Mouse (Mus musculus): ENCODE data around the gene Idnk. TPM values are rescaled to one million over a fixed set of nuclear protein-coding genes. Genes with fewer than 3 reads are reported as not detected.
A peak's percentile ranks its signal among the peaks of the same experiment; 100 is the strongest.

Idnk gene
- polyA plus RNA-seq, 1 experiment from 2014 or later, result 62.6 TPM

DNA sequence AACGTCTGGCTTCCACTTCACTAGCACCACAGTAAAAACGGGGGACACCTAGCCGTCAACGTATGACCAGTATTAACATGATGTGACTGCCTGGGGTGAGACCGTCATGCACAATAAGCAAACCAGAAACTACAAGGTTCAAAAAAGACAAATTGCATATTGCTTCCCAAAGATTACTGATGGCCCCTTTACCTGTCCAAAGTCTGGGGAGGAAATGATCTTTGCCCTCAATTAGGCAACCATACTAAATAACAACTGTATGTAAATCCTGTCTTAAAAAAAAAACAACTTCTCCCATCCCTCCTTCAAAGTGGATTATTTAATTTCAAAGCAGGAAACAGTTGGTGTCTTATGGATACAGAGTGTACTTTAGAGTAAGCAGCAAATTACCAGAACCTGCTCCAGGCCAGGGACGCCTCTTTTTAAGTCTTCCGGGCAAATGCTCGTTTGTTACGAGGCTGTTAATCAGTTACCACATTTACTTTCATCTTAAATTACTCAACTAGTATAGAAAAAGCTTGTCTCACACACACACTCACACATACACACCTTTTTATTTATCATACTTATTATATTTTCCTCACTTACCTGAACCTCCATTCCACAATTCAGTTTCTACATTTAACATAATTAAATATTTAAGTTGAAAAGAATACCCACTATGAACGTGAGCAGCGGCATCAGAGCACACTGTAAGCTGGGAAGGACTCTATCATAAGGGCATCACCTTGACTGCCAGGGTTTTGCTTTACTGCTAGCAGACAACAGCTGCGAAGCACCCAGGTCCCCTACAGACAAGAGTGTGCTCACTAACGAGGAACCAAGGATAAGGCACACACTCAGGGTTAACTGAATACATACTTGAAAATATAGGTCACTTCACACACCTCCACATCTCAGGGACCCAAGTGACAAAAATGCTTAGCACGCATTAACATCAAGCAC, 24.4 kb downstream of the Idnk start:
- H3K27ac ChIP-seq (ENCODE audit: low read depth, low read length), result no peak overlapping the region
- no peak for ATAC-seq (ENCODE audit: low read depth)
- no peak overlapping the region for H3K4me3 ChIP-seq (ENCODE audit: low read depth, low read length)
- peaks cover 23% of the 10 kb centered on the region for H3K36me3 ChIP-seq (ENCODE audit: control insufficient read depth, insufficient read depth, low read length)
- no peak overlapping the region for H3K9ac ChIP-seq (replicated peaks; ENCODE audit: low read depth, low read length)
- H3K4me2 ChIP-seq (ENCODE audit: low read depth, low read length), result no peak overlapping the region
- no peaks in the 10 kb centered on the region for H3K9me3 ChIP-seq (ENCODE audit: control insufficient read depth, low read length)
- no peaks in the 10 kb centered on the region for H3K4me1 ChIP-seq (ENCODE audit: control insufficient read depth, insufficient read depth, low read length)
- WGBS, result 80% methylated on average over 14 of the region's 14 CpGs
- no peaks in the 10 kb centered on the region for H3K27me3 ChIP-seq (ENCODE audit: control insufficient read depth, insufficient read depth, low read length)

- no peak for ATAC-seq (ENCODE audit: low read depth)
- 88% methylated on average over 3 of the region's 3 CpGs for WGBS
- Histone ChIP-seq H3K4me3 (ENCODE audit: low read depth, low read length) (no peak overlapping the region), H3K27me3 (ENCODE audit: control insufficient read depth, insufficient read depth, low read length) (no peaks in the 10 kb centered on the region), H3K4me2 (ENCODE audit: low read depth, low read length) (no peak overlapping the region), H3K36me3 (ENCODE audit: control insufficient read depth, insufficient read depth, low read length) (peaks cover 16% of the 10 kb centered on the region), H3K9ac (replicated peaks; ENCODE audit: low read depth, low read length) (no peak overlapping the region), H3K9me3 (ENCODE audit: control insufficient read depth, low read length) (no peaks in the 10 kb centered on the region), H3K4me1 (ENCODE audit: control insufficient read depth, insufficient read depth, low read length) (no peaks in the 10 kb centered on the region), H3K27ac (ENCODE audit: low read depth, low read length) (no peak overlapping the region)
Measured at GRCm38 (mm10) chr13:58184111-58184510, 26.7 kb downstream of the Idnk start.

- H3K36me3 ChIP-seq (ENCODE audit: control insufficient read depth, insufficient read depth, low read length), result peaks cover 19% of the 10 kb centered on the region
- H3K9me3 ChIP-seq (ENCODE audit: control insufficient read depth, low read length), result no peaks in the 10 kb centered on the region
- H3K27ac ChIP-seq (ENCODE audit: low read depth, low read length), result no peak overlapping the region
- no peak overlapping the region for H3K9ac ChIP-seq (replicated peaks; ENCODE audit: low read depth, low read length)
- H3K27me3 ChIP-seq (ENCODE audit: control insufficient read depth, insufficient read depth, low read length), result no peaks in the 10 kb centered on the region
- H3K4me1 ChIP-seq (ENCODE audit: control insufficient read depth, insufficient read depth, low read length), result no peaks in the 10 kb centered on the region
- H3K4me2 ChIP-seq (ENCODE audit: low read depth, low read length), result no peak overlapping the region
- H3K4me3 ChIP-seq (ENCODE audit: low read depth, low read length), result no peak overlapping the region
- ATAC-seq (ENCODE audit: low read depth), result no peak
- WGBS, result 86% methylated on average over 8 of the region's 8 CpGs
Measured at GRCm38 (mm10) chr13:58186281-58186680, 28.8 kb downstream of the Idnk start.

DNA sequence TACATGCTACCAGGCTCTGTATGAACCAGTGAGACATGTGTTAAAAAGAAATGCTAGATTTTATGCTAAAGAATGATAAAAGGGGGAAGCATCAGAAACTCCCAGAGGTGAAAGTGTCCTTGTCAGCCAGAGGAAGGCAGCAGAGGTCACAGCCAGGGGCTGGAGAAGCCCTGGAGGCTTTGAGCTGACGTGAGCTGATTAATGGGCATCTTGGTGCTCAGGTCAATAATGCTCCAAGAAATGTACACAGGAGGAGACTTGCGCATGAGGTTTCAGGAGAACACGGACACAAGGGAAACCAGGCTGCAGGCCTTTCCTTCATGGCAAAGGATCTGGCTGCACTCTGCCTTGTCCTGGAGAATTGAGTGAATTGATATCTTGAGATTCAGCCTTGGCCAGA, 30.3 kb downstream of the Idnk start:
- Histone ChIP-seq H3K9ac (replicated peaks; ENCODE audit: low read depth, low read length) (no peak overlapping the region), H3K4me2 (ENCODE audit: low read depth, low read length) (no peak overlapping the region), H3K4me1 (ENCODE audit: control insufficient read depth, insufficient read depth, low read length) (no peaks in the 10 kb centered on the region), H3K36me3 (ENCODE audit: control insufficient read depth, insufficient read depth, low read length) (peaks cover 20% of the 10 kb centered on the region), H3K27ac (ENCODE audit: low read depth, low read length) (no peak overlapping the region), H3K4me3 (ENCODE audit: low read depth, low read length) (no peak overlapping the region), H3K27me3 (ENCODE audit: control insufficient read depth, insufficient read depth, low read length) (no peaks in the 10 kb centered on the region), H3K9me3 (ENCODE audit: control insufficient read depth, low read length) (no peaks in the 10 kb centered on the region)
- 75% methylated on average over 3 of the region's 3 CpGs for WGBS
- ATAC-seq (ENCODE audit: low read depth), result no peak

DNA sequence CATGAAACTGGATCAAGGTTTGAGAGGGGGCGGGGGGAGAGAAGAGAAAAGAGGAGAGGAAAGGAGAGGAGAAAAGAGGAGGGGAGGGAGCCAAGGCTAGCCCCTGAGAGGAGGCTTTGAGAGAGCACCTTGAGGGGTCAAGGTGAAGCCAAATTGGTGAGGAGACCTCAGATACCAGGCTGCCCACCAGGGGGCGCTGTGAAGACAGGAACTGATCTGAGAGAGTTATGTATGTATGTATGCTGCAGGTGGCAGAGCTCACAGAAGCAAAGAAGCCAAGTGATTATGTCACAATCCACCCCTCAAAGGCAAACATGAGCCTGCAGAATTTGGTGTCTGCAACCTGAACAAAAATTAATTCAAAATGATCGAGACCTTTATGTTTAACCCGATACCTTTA, 31.0 kb downstream of the Idnk start:
- Histone ChIP-seq H3K4me1 (ENCODE audit: control insufficient read depth, insufficient read depth, low read length) (no peaks in the 10 kb centered on the region), H3K27ac (ENCODE audit: low read depth, low read length) (no peak overlapping the region), H3K9me3 (ENCODE audit: control insufficient read depth, low read length) (no peaks in the 10 kb centered on the region), H3K4me3 (ENCODE audit: low read depth, low read length) (no peak overlapping the region), H3K9ac (replicated peaks; ENCODE audit: low read depth, low read length) (no peak overlapping the region), H3K27me3 (ENCODE audit: control insufficient read depth, insufficient read depth, low read length) (no peaks in the 10 kb centered on the region), H3K36me3 (ENCODE audit: control insufficient read depth, insufficient read depth, low read length) (peaks cover 20% of the 10 kb centered on the region), H3K4me2 (ENCODE audit: low read depth, low read length) (no peak overlapping the region)
- 67% methylated on average over 4 of the region's 4 CpGs for WGBS
- peak; percentile 46; the same call in 1 of the 2 replicates for ATAC-seq (ENCODE audit: low read depth)

- Histone ChIP-seq H3K4me1 (ENCODE audit: control insufficient read depth, insufficient read depth, low read length) (no peaks in the 10 kb centered on the region), H3K27me3 (ENCODE audit: control insufficient read depth, insufficient read depth, low read length) (no peaks in the 10 kb centered on the region), H3K9ac (replicated peaks; ENCODE audit: low read depth, low read length) (no peak overlapping the region), H3K36me3 (ENCODE audit: control insufficient read depth, insufficient read depth, low read length) (peaks cover 20% of the 10 kb centered on the region), H3K27ac (ENCODE audit: low read depth, low read length) (no peak overlapping the region), H3K4me3 (ENCODE audit: low read depth, low read length) (no peak overlapping the region), H3K9me3 (ENCODE audit: control insufficient read depth, low read length) (no peaks in the 10 kb centered on the region), H3K4me2 (ENCODE audit: low read depth, low read length) (no peak overlapping the region)
- no peak for ATAC-seq (ENCODE audit: low read depth)
- WGBS, result 70% methylated on average over 5 of the region's 5 CpGs
Measured at GRCm38 (mm10) chr13:58189473-58189872, 32.0 kb downstream of the Idnk start.

GRCm38 (mm10) chr13:58191516-58191915, 34.1 kb downstream of the Idnk start:
- no peak overlapping the region for H3K4me2 ChIP-seq (ENCODE audit: low read depth, low read length)
- no peak overlapping the region for H3K27ac ChIP-seq (ENCODE audit: low read depth, low read length)
- no peak overlapping the region for H3K9ac ChIP-seq (replicated peaks; ENCODE audit: low read depth, low read length)
- over 99% methylated on average over 14 of the region's 14 CpGs for WGBS
- no peaks in the 10 kb centered on the region for H3K9me3 ChIP-seq (ENCODE audit: control insufficient read depth, low read length)
- no peak overlapping the region for H3K4me3 ChIP-seq (ENCODE audit: low read depth, low read length)
- H3K4me1 ChIP-seq (ENCODE audit: control insufficient read depth, insufficient read depth, low read length), result no peaks in the 10 kb centered on the region
- no peak for ATAC-seq (ENCODE audit: low read depth)
- no peaks in the 10 kb centered on the region for H3K27me3 ChIP-seq (ENCODE audit: control insufficient read depth, insufficient read depth, low read length)
- peaks cover 25% of the 10 kb centered on the region; the same call in 1 of the 2 replicates for H3K36me3 ChIP-seq (ENCODE audit: control insufficient read depth, insufficient read depth, low read length)

DNA sequence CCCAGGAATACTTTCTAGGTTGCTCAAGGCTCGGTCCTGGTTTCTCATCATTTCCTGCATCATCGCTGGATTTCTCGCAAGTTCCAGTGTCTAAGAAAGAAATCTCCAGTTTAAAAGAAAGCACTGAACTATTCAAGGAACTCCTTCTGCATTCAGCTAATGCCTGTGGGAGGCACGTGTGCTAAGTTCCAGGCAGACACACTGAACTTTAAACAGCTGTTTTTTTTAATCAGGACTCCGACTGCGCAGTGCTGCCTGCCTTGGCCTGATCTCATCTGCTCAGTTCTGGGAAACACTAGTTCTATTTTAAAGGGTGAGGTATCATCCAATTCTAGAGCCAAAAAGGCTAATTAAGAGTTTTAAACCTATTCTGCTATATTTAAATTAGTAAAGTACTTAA, 34.7 kb downstream of the Idnk start:
- WGBS, result 95% methylated on average over 6 of the region's 6 CpGs
- no peak for ATAC-seq (ENCODE audit: low read depth)

GRCm38 (mm10) chr13:58193221-58193620, 35.8 kb downstream of the Idnk start:
- Histone ChIP-seq H3K36me3 (ENCODE audit: control insufficient read depth, insufficient read depth, low read length) (peaks cover 32% of the 10 kb centered on the region; the same call in 1 of the 2 replicates), H3K4me3 (ENCODE audit: low read depth, low read length) (no peak overlapping the region), H3K4me2 (ENCODE audit: low read depth, low read length) (no peak overlapping the region), H3K9ac (replicated peaks; ENCODE audit: low read depth, low read length) (no peak overlapping the region), H3K27ac (ENCODE audit: low read depth, low read length) (no peak overlapping the region), H3K27me3 (ENCODE audit: control insufficient read depth, insufficient read depth, low read length) (no peaks in the 10 kb centered on the region), H3K4me1 (ENCODE audit: control insufficient read depth, insufficient read depth, low read length) (no peaks in the 10 kb centered on the region), H3K9me3 (ENCODE audit: control insufficient read depth, low read length) (no peaks in the 10 kb centered on the region)
- 96% methylated on average over 3 of the region's 3 CpGs for WGBS
- no peak for ATAC-seq (ENCODE audit: low read depth)

More for the DNA sequence above, 34.7 kb downstream of the Idnk start:
- peaks cover 25% of the 10 kb centered on the region; the same call in 1 of the 2 replicates for H3K36me3 ChIP-seq (ENCODE audit: control insufficient read depth, insufficient read depth, low read length)
- H3K27me3 ChIP-seq (ENCODE audit: control insufficient read depth, insufficient read depth, low read length), result no peaks in the 10 kb centered on the region
- no peak overlapping the region for H3K4me3 ChIP-seq (ENCODE audit: low read depth, low read length)
- no peaks in the 10 kb centered on the region for H3K4me1 ChIP-seq (ENCODE audit: control insufficient read depth, insufficient read depth, low read length)
- H3K9me3 ChIP-seq (ENCODE audit: control insufficient read depth, low read length), result no peaks in the 10 kb centered on the region
- H3K4me2 ChIP-seq (ENCODE audit: low read depth, low read length), result no peak overlapping the region
- H3K27ac ChIP-seq (ENCODE audit: low read depth, low read length), result no peak overlapping the region
- no peak overlapping the region for H3K9ac ChIP-seq (replicated peaks; ENCODE audit: low read depth, low read length)
